8 mouse cellular contexts compared by ENCODE assay signal in the genomic region with DNA sequence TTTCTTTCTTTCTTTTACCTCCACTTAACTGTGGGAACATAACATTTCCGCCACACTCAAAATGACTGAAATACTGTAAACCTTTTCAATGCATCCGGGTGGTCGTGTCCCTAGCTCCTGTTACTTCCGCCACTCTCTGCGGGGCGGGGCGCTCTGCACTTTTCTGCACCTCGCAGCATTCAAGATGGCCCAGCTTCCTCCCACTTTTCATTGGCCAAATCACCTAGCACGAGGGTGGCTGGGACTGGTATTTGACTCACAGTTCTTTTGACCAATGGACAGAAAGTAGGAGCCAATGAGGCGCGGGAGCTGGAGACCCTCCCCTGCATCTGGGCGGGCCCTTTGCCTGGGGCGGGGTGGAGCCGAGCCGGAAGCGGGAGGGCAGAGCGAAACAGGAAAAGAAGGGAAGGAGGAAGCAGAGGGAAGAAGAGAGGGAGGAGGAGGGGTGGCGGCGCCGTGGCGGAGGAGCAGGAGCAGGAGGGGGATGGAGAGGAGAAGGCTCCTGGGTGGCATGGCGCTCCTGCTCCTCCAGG. TPM values are rescaled to one million over a fixed set of nuclear protein-coding genes. Genes with fewer than 3 reads are reported as not detected.
A peak's percentile ranks its signal among the peaks of the same experiment; 100 is the strongest.
DNase-seq lines count a peak whose midpoint lies in the region; ATAC-seq and TF ChIP-seq lines count a peak whose summit lies in the region.

Wbp1l (plus strand) TSS at position 365 of the 533 bp plus-strand sequence.

- H3K9ac ChIP-seq in CH12.LX (ENCODE audit: insufficient read depth, low read depth): peak within 1 kb of the TSS; percentile 64
- H3K9ac ChIP-seq in forebrain, embryonic 11.5 days (ENCODE audit: low read length): peak within 1 kb of the TSS; percentile 77
- H3K9ac ChIP-seq in heart, embryonic 16.5 days (ENCODE audit: low read length): peak within 1 kb of the TSS; percentile 90
- H3K9ac ChIP-seq in liver, embryonic 15.5 days: peak within 1 kb of the TSS; percentile 85
- H3K9ac ChIP-seq in neural tube, embryonic 12.5 days: peak within 1 kb of the TSS; percentile 80

- no peaks in the 10 kb centered on the region for H3K9me3 ChIP-seq in CH12.LX (replicated peaks; ENCODE audit: low read length)
- H3K9me3 ChIP-seq in forebrain, embryonic 11.5 days (ENCODE audit: control insufficient read depth, low read length): no peaks in the 10 kb centered on the region
- H3K9me3 ChIP-seq in heart, embryonic 16.5 days (replicated peaks; ENCODE audit: control insufficient read depth, low read length): no peaks in the 10 kb centered on the region
- H3K9me3 ChIP-seq in liver, embryonic 15.5 days (replicated peaks): no peaks in the 10 kb centered on the region
- H3K9me3 ChIP-seq in neural tube, embryonic 12.5 days: no peaks in the 10 kb centered on the region

- no peak for TF ChIP-seq RAD21 in CH12.LX (IDR thresholded peaks at IDR 0.05; ENCODE audit: low read depth, low read length)

- peak within 1 kb of the TSS; percentile 90 to 96 (median 93) for H3K4me3 ChIP-seq in CH12.LX (replicated peaks in 1 of 3; ENCODE audit: low read depth in 2 of 3, low read length in 2 of 3, poor library complexity in 1 of 3)
- peak within 1 kb of the TSS; percentile 92 for H3K4me3 ChIP-seq in forebrain, embryonic 11.5 days (ENCODE audit: low read depth, low read length)
- peak within 1 kb of the TSS; percentile 100 for H3K4me3 ChIP-seq in heart, embryonic 16.5 days (ENCODE audit: low read length)
- peak within 1 kb of the TSS; percentile 85 for H3K4me3 ChIP-seq in liver, embryonic 15.5 days (replicated peaks)
- H3K4me3 ChIP-seq in neural tube, embryonic 12.5 days: peak within 1 kb of the TSS; percentile 95

- DNase-seq in CH12.LX (ENCODE audit: extremely low read depth): peak; percentile 100
- peak; percentile 98 for DNase-seq in c-Kit-positive CD71-positive TER-119-negative erythroid progenitor cells, embryonic 14.5 days (ENCODE audit: low read depth)
- peak; percentile 97 for DNase-seq in forebrain, embryonic 11.5 days (ENCODE audit: low spot score)
- peak; percentile 97 to 99 for DNase-seq in kidney, postnatal 36 days
- peak; percentile 99 for DNase-seq in telencephalon, adult 2 months (ENCODE audit: low read depth, low spot score)

- peaks cover 9 to 34% of the 10 kb centered on the region in 2 experiments; a peak in 3 of 4 replicates for H3K4me1 ChIP-seq in CH12.LX (ENCODE audit: control insufficient read depth in 1 of 2, insufficient read depth in 2 of 2)
- peaks cover 6% of the 10 kb centered on the region; the same call in 1 of the 2 replicates for H3K4me1 ChIP-seq in forebrain, embryonic 11.5 days (replicated peaks; ENCODE audit: control insufficient read depth, insufficient read depth, low read length)
- H3K4me1 ChIP-seq in heart, embryonic 16.5 days (ENCODE audit: control insufficient read depth, insufficient read depth, low read length): peaks cover 17% of the 10 kb centered on the region
- peaks cover 46% of the 10 kb centered on the region for H3K4me1 ChIP-seq in liver, embryonic 15.5 days (replicated peaks)
- H3K4me1 ChIP-seq in neural tube, embryonic 12.5 days: peaks cover 11% of the 10 kb centered on the region

- peaks cover 3 to 55% of the 10 kb centered on the region in 2 experiments for H3K36me3 ChIP-seq in CH12.LX (replicated peaks in 1 of 2; ENCODE audit: control insufficient read depth in 1 of 2, insufficient read depth in 1 of 2, low read length in 1 of 2)
- no peaks in the 10 kb centered on the region for H3K36me3 ChIP-seq in forebrain, embryonic 11.5 days (ENCODE audit: control insufficient read depth, insufficient read depth, low read length)
- H3K36me3 ChIP-seq in heart, embryonic 16.5 days (ENCODE audit: control insufficient read depth, insufficient read depth): 0 out of 2 replicates have a peak, but pooled peaks cover 7% of the 10 kb centered on the region
- peaks cover 18% of the 10 kb centered on the region for H3K36me3 ChIP-seq in liver, embryonic 15.5 days (replicated peaks)
- peaks cover 13% of the 10 kb centered on the region; the same call in 1 of the 2 replicates for H3K36me3 ChIP-seq in neural tube, embryonic 12.5 days

- peak within 1 kb of the TSS; percentile 65 for H3K4me2 ChIP-seq in CH12.LX (ENCODE audit: insufficient read depth, low read depth, poor library complexity, severe bottlenecking)
- peak within 1 kb of the TSS; percentile 93 for H3K4me2 ChIP-seq in forebrain, embryonic 11.5 days (ENCODE audit: low read depth, low read length, severe bottlenecking)
- peak within 1 kb of the TSS; percentile 90 for H3K4me2 ChIP-seq in heart, embryonic 16.5 days (ENCODE audit: low read depth, low read length)
- peak within 1 kb of the TSS; percentile 89 for H3K4me2 ChIP-seq in liver, embryonic 15.5 days
- H3K4me2 ChIP-seq in neural tube, embryonic 12.5 days (replicated peaks): peak within 1 kb of the TSS; percentile 94

- peak; percentile 99 for ATAC-seq in forebrain, embryonic 11.5 days (replicated peaks; ENCODE audit: low FRiP score)
- peak; percentile 98 for ATAC-seq in heart, embryonic 16.5 days (replicated peaks; ENCODE audit: extremely low read depth, insufficient read depth, low FRiP score)
- ATAC-seq in liver, embryonic 15.5 days (ENCODE audit: insufficient read depth): peak; percentile 99
- ATAC-seq in neural tube, embryonic 12.5 days (ENCODE audit: low FRiP score, low read depth): peak; percentile 99

- H3K79me2 ChIP-seq in CH12.LX (replicated peaks; ENCODE audit: control insufficient read depth, extremely low read depth, insufficient read depth, poor library complexity, severe bottlenecking): peaks cover 45% of the 10 kb centered on the region

- H3K27ac ChIP-seq in CH12.LX (ENCODE audit: insufficient read depth, low read depth): no peak within 1 kb of the TSS
- H3K27ac ChIP-seq in forebrain, embryonic 11.5 days (ENCODE audit: low read depth, low read length): no peak within 1 kb of the TSS
- peak within 1 kb of the TSS; percentile 78 for H3K27ac ChIP-seq in heart, embryonic 16.5 days (ENCODE audit: low read length)
- peak within 1 kb of the TSS; percentile 77 for H3K27ac ChIP-seq in liver, embryonic 15.5 days (replicated peaks)
- 0 out of 2 replicates have a peak within 1 kb of the TSS, but pooled peaks have one; percentile 68 for H3K27ac ChIP-seq in neural tube, embryonic 12.5 days

- no peak for TF ChIP-seq EP300 in CH12.LX (IDR thresholded peaks at IDR 0.05; ENCODE audit: low read length)

- dilution Hi-C loops in CH12.LX (cut with MboI; ENCODE audit: extremely low pct_ligation_motif_present, extremely low pct_unique_long_range_greater_than_20kb, low sequenced_read_pairs): no loop called here

- in situ Hi-C loops in CH12.LX (cut with MboI; ENCODE audit: low pct_ligation_motif_present, low pct_unique_long_range_greater_than_20kb, low sequenced_read_pairs): no loop called here

- no peak for TF ChIP-seq CTCF in CH12.LX (conservative IDR thresholded peaks at IDR 0.05 in 1 of 2, IDR thresholded peaks at IDR 0.05 in 1 of 2; ENCODE audit: low read depth in 2 of 2, low read length in 2 of 2)

- peak; percentile 63; the same call in 1 of the 2 replicates for TF ChIP-seq POLR2A in CH12.LX (IDR thresholded peaks at IDR 0.05; ENCODE audit: low read depth, low read length)

- WGBS in forebrain, embryonic 11.5 days: under 1% methylated on average over 22 of the region's 22 CpGs
- WGBS in heart, embryonic 16.5 days: under 1% methylated on average over 22 of the region's 22 CpGs
- WGBS in liver, embryonic 15.5 days (ENCODE audit: insufficient replicate concordance): under 1% methylated on average over 22 of the region's 22 CpGs
- under 1% methylated on average over 22 of the region's 22 CpGs for WGBS in neural tube, embryonic 12.5 days

- H3K27me3 ChIP-seq in CH12.LX (replicated peaks): no peaks in the 10 kb centered on the region
- no peaks in the 10 kb centered on the region for H3K27me3 ChIP-seq in forebrain, embryonic 11.5 days (ENCODE audit: control insufficient read depth, insufficient read depth, low read length)
- H3K27me3 ChIP-seq in heart, embryonic 16.5 days (ENCODE audit: control insufficient read depth, insufficient read depth, low read length): no peaks in the 10 kb centered on the region
- no peaks in the 10 kb centered on the region for H3K27me3 ChIP-seq in liver, embryonic 15.5 days
- no peaks in the 10 kb centered on the region for H3K27me3 ChIP-seq in neural tube, embryonic 12.5 days (replicated peaks)

TF ChIP-seq in CH12.LX, 34 proteins besides CTCF, POLR2A, EP300 and RAD21 (continues in another document):
- TF ChIP-seq USF2 (conservative IDR thresholded peaks at IDR 0.05; ENCODE audit: low read depth, low read length): no peak
- TF ChIP-seq ELF1 (IDR thresholded peaks at IDR 0.05; ENCODE audit: low read depth, low read length): peak; percentile 100
- peak; percentile 28; the same call in 1 of the 2 replicates for TF ChIP-seq MAFK (IDR thresholded peaks at IDR 0.05; ENCODE audit: insufficient replicate concordance, low read length)
- TF ChIP-seq TBP (conservative IDR thresholded peaks at IDR 0.05; ENCODE audit: low read depth, low read length): no peak
- TF ChIP-seq POLR2AphosphoS2 (IDR thresholded peaks at IDR 0.05; ENCODE audit: low read depth, low read length): 0 out of 2 replicates have a peak, but pooled peaks have one; percentile 40
- TF ChIP-seq E2F4 (IDR thresholded peaks at IDR 0.05; ENCODE audit: insufficient replicate concordance, low read depth, low read length): 0 out of 2 replicates have a peak, but pooled peaks have one; percentile 41
- no peak for TF ChIP-seq ZKSCAN1 (IDR thresholded peaks at IDR 0.05; ENCODE audit: borderline replicate concordance, low read depth, low read length)
- peak; percentile 94 for TF ChIP-seq CHD2 (IDR thresholded peaks at IDR 0.05; ENCODE audit: low read length)
- TF ChIP-seq JUND (conservative IDR thresholded peaks at IDR 0.05; ENCODE audit: low read depth, low read length): 0 out of 2 replicates have a peak, but pooled peaks have one; percentile 23
- peak; percentile 36; the same call in 1 of the 2 replicates for TF ChIP-seq GABPA (IDR thresholded peaks at IDR 0.05; ENCODE audit: insufficient replicate concordance, low read depth, low read length)
- 0 out of 2 replicates have a peak, but pooled peaks have one; percentile 49 for TF ChIP-seq MEF2A (IDR thresholded peaks at IDR 0.05; ENCODE audit: borderline replicate concordance, low read depth, low read length)
- no peak for TF ChIP-seq ZC3H11A (IDR thresholded peaks at IDR 0.05; ENCODE audit: low read depth, low read length)
- peak; percentile 56 for TF ChIP-seq BHLHE40 (IDR thresholded peaks at IDR 0.05; ENCODE audit: low read depth, low read length)

RNA-seq across cellular contexts. Expression of gene Wbp1l, which starts in this region (rescaled TPM):
- total RNA-seq in CH12.LX (2012; rRNA removed) (17.4 and 20.2 TPM in 2 replicates), CH12.LX (2014; rRNA removed) (10.6 and 11.6 TPM in 2 replicates)
- polyA plus RNA-seq in CH12.LX (2012; ENCODE audit: insufficient read length, low read depth): 22.3 and 23.5 TPM in 2 replicates
- polyA plus RNA-seq in forebrain, embryonic 11.5 days (2014; fragmentation: Nextera tagmentation; extraction: Ambion mirVana): 41.3 and 41.4 TPM in 2 replicates
- polyA plus RNA-seq in heart, embryonic 16.5 days (2015; fragmentation: Nextera tagmentation; extraction: Ambion mirVana): 60.5 and 63.3 TPM in 2 replicates
- polyA plus RNA-seq in liver, embryonic 15.5 days (2015; fragmentation: Nextera tagmentation; extraction: Ambion mirVana): 21.3 and 29.4 TPM in 2 replicates
- 53.4 and 54.8 TPM in 2 replicates for polyA plus RNA-seq in neural tube, embryonic 12.5 days (2016; fragmentation: Nextera tagmentation; extraction: Ambion mirVana)

Comparison
In these comparisons a context has a peak if more than half of its experiments do, and no peak if none do; other contexts are left out.
1. H3K27ac ChIP-seq: peak in heart, embryonic 16.5 days (single experiment), liver, embryonic 15.5 days (single experiment) and neural tube, embryonic 12.5 days (single experiment); none in CH12.LX (single experiment) and forebrain, embryonic 11.5 days (single experiment).
2. Peak in every context shown above with its lines, with median percentiles within 50 percentile points of each other: DNase-seq, H3K4me2 ChIP-seq, H3K4me3 ChIP-seq, H3K9ac ChIP-seq and ATAC-seq.